Mouse (Mus musculus) embryonic facial prominence, embryonic 11.5 days (tissue): Measurements from ENCODE around the gene Fgfr2. TPM values are rescaled to one million over a fixed set of nuclear protein-coding genes. Genes with fewer than 3 reads are reported as not detected.

Experiments used
- ATAC-seq: fragments of 200-750 bp; cut with Nextera tagmentation; replicated peaks from 2 replicates; pipeline ENCODE4 v1.8.0; 2017; ENCODE audit warnings: low read depth; ENCODE audit not compliant: insufficient number of reproducible peaks, low FRiP score, low TSS enrichment
- DNase-seq: peaks from one replicate; pipeline ENCODE4 v3.0.0-alpha.2; 2015; ENCODE audit warnings: low spot score
- H3K27ac ChIP-seq: fragments of 300-500 bp; sonication (generic); replicated peaks from 2 replicates; pipeline ENCODE4 v1.5.1; 2014; ENCODE audit warnings: mild to moderate bottlenecking, low read depth, low read length, control low read depth
- H3K27me3 ChIP-seq: fragments of 300-500 bp; sonication (generic); 2 replicates; pipeline ENCODE4 v1.6.1; 2014; ENCODE audit warnings: mild to moderate bottlenecking, low read length, moderate library complexity, mixed read lengths; ENCODE audit not compliant: control insufficient read depth, insufficient read depth
- H3K36me3 ChIP-seq: fragments of 300-500 bp; sonication (generic); replicated peaks from 2 replicates; pipeline ENCODE4 v1.6.1; 2014; ENCODE audit warnings: low read depth, mild to moderate bottlenecking, low read length, moderate library complexity, mixed read lengths; ENCODE audit not compliant: control insufficient read depth, insufficient read depth
- H3K4me1 ChIP-seq: fragments of 300-500 bp; sonication (generic); 2 replicates; pipeline ENCODE4 v1.6.1; 2014; ENCODE audit warnings: low read length, mixed read lengths; ENCODE audit not compliant: control insufficient read depth, insufficient read depth
- H3K4me2 ChIP-seq: fragments of 300-500 bp; sonication (generic); 2 replicates; pipeline ENCODE4 v1.6.1; 2014; ENCODE audit warnings: low read depth, mild to moderate bottlenecking, control low read depth, low read length, moderate library complexity
- H3K4me3 ChIP-seq: fragments of 300-500 bp; sonication (generic); 2 replicates; pipeline ENCODE4 v1.5.1; 2014; ENCODE audit warnings: low read depth, low read length, control low read depth
- H3K9ac ChIP-seq: fragments of 300-500 bp; sonication (generic); replicated peaks from 2 replicates; pipeline ENCODE4 v1.6.1; 2014; ENCODE audit warnings: mild to moderate bottlenecking, control low read depth, low read length
- H3K9me3 ChIP-seq: fragments of 300-500 bp; sonication (generic); replicated peaks from 2 replicates; pipeline ENCODE4 v1.6.1; 2016; ENCODE audit warnings: mild to moderate bottlenecking, low read length, inconsistent platforms, mixed read lengths; ENCODE audit not compliant: control insufficient read depth
- WGBS: fragments of 180-500 bp; shearing (Covaris S2); extraction: QIAGEN DNeasy Blood & Tissue Kit; methylation state at CpG from one replicate; pipeline ENCODE4 v1.1.7; 2014; 5-methylcytosine and 5-hydroxymethylcytosine counted together
- polyA plus RNA-seq: library from polyadenylated mRNA; unstranded; fragments of >200 nt; fragmentation: Nextera tagmentation; extraction: Ambion mirVana; gene quantifications from 2 replicates; pipeline ENCODE4 v1.2.1, GENCODE M21; 2014

The Fgfr2 gene
- polyA plus RNA-seq, 1 experiment from 2014 or later: 75.6 TPM

GRCm38 (mm10) chr7:132931560-132932351 is 191.4 kb downstream of the Fgfr2 start:
- Histone ChIP-seq H3K27ac (peak overlapping the region; percentile 93), H3K4me2 (peak overlapping the region; percentile 56), H3K36me3 (no peaks in the 10 kb centered on the region), H3K4me1 (no peaks in the 10 kb centered on the region), H3K9ac (peak overlapping the region; percentile 94), H3K9me3 (no peaks in the 10 kb centered on the region), H3K27me3 (no peaks in the 10 kb centered on the region), H3K4me3 (peak overlapping the region; percentile 99)
- DNase-seq (peak; percentile 50), ATAC-seq (0 out of 2 replicates have a peak, but pooled peaks have one; percentile 4)
- under 1% methylated on average over 53 of the region's 55 CpGs for WGBS

GRCm38 (mm10) chr7:132930850-132931559 is 192.1 kb downstream of the Fgfr2 start, which contains the start of gene Zranb1:
Gene Zranb1, plus strand, starts transcription at chr7:132931142.
- Histone ChIP-seq H3K4me1 (no peaks in the 10 kb centered on the region), H3K27ac (peak within 1 kb of the TSS; percentile 93), H3K9me3 (no peaks in the 10 kb centered on the region), H3K9ac (peak within 1 kb of the TSS; percentile 94), H3K4me2 (peak within 1 kb of the TSS; percentile 56), H3K4me3 (peak within 1 kb of the TSS; percentile 99), H3K27me3 (no peaks in the 10 kb centered on the region), H3K36me3 (no peaks in the 10 kb centered on the region)
- DNase-seq (peak; percentile 98), ATAC-seq (peak; percentile 100)
- WGBS: under 1% methylated on average over 67 of the region's 93 CpGs

GRCm38 (mm10) chr7:132930055-132930454 is 193.1 kb downstream of the Fgfr2 start:
- no peak overlapping the region for H3K27ac ChIP-seq
- no peaks in the 10 kb centered on the region for H3K9me3 ChIP-seq
- H3K36me3 ChIP-seq: no peaks in the 10 kb centered on the region
- no peaks in the 10 kb centered on the region for H3K4me1 ChIP-seq
- DNase-seq: peak; percentile 3
- H3K27me3 ChIP-seq: no peaks in the 10 kb centered on the region
- H3K4me2 ChIP-seq: peak overlapping the region; percentile 39
- peak overlapping the region; percentile 94 for H3K9ac ChIP-seq
- 87% methylated on average over 5 of the region's 5 CpGs for WGBS
- H3K4me3 ChIP-seq: peak overlapping the region; percentile 99
- ATAC-seq: no peak

- Histone ChIP-seq H3K27ac (no peak overlapping the region), H3K36me3 (no peaks in the 10 kb centered on the region), H3K9me3 (no peaks in the 10 kb centered on the region), H3K27me3 (no peaks in the 10 kb centered on the region), H3K4me3 (no peak overlapping the region), H3K4me2 (no peak overlapping the region), H3K9ac (no peak overlapping the region), H3K4me1 (no peaks in the 10 kb centered on the region)
- DNase-seq: no peak
- no peak for ATAC-seq
- 70% methylated on average over 3 of the region's 3 CpGs for WGBS
Measured at GRCm38 (mm10) chr7:132927201-132927600, 195.9 kb downstream of the Fgfr2 start.

- ATAC-seq: no peak
- no peaks in the 10 kb centered on the region for H3K9me3 ChIP-seq
- no peak for DNase-seq
- no peak overlapping the region for H3K9ac ChIP-seq
- H3K27me3 ChIP-seq: no peaks in the 10 kb centered on the region
- WGBS: 81% methylated on average over 2 of the region's 2 CpGs
- no peaks in the 10 kb centered on the region for H3K4me1 ChIP-seq
- no peak overlapping the region for H3K27ac ChIP-seq
- no peak overlapping the region for H3K4me3 ChIP-seq
- no peak overlapping the region for H3K4me2 ChIP-seq
- H3K36me3 ChIP-seq: no peaks in the 10 kb centered on the region
Measured at GRCm38 (mm10) chr7:132925227-132925626, 197.9 kb downstream of the Fgfr2 start.

- no peak overlapping the region for H3K4me2 ChIP-seq
- H3K4me3 ChIP-seq: no peak overlapping the region
- no peaks in the 10 kb centered on the region for H3K36me3 ChIP-seq
- no peak for DNase-seq
- ATAC-seq: no peak
- no peaks in the 10 kb centered on the region for H3K27me3 ChIP-seq
- H3K9me3 ChIP-seq: no peaks in the 10 kb centered on the region; the same call in 1 of the 2 replicates
- no peaks in the 10 kb centered on the region for H3K4me1 ChIP-seq
- WGBS: 46% methylated on average over 3 of the region's 3 CpGs
- H3K27ac ChIP-seq: no peak overlapping the region
- no peak overlapping the region for H3K9ac ChIP-seq
Measured at GRCm38 (mm10) chr7:132921971-132922370, 201.2 kb downstream of the Fgfr2 start.

- H3K4me1 ChIP-seq: no peaks in the 10 kb centered on the region
- DNase-seq: no peak
- H3K4me2 ChIP-seq: no peak overlapping the region
- no peak overlapping the region for H3K4me3 ChIP-seq
- H3K9me3 ChIP-seq: no peaks in the 10 kb centered on the region
- no peaks in the 10 kb centered on the region for H3K27me3 ChIP-seq
- no peak overlapping the region for H3K27ac ChIP-seq
- H3K9ac ChIP-seq: no peak overlapping the region
- ATAC-seq: no peak
- no peaks in the 10 kb centered on the region for H3K36me3 ChIP-seq
- 81% methylated on average over 3 of the region's 3 CpGs for WGBS
Measured at GRCm38 (mm10) chr7:132903796-132904195, 219.4 kb downstream of the Fgfr2 start.
